In genomic region chr4:66482495-66483291, GRCm38 (mm10) we compare ENCODE assay signal across 8 mouse cellular contexts.
DNase-seq lines count a peak whose midpoint lies in the region; ATAC-seq and TF ChIP-seq lines count a peak whose summit lies in the region.

No protein-coding gene starts in this region.

- no peaks in the 10 kb centered on the region for H3K4me1 ChIP-seq in limb, embryonic 14.5 days (ENCODE audit: control insufficient read depth, insufficient read depth, low read length)
- peaks cover 6% of the 10 kb centered on the region; the same call in 1 of the 2 replicates for H3K4me1 ChIP-seq in limb, embryonic 10.5 days
- no peaks in the 10 kb centered on the region for H3K4me1 ChIP-seq in forebrain, postnatal 0 days (ENCODE audit: insufficient read depth)
- H3K4me1 ChIP-seq in heart, postnatal 0 days (ENCODE audit: control insufficient read depth, insufficient read depth), result no peaks in the 10 kb centered on the region
- H3K4me1 ChIP-seq in lung, adult 2 months (ENCODE audit: control insufficient read depth, insufficient read depth, low read length), result no peaks in the 10 kb centered on the region

- H3K9ac ChIP-seq in limb, embryonic 14.5 days (ENCODE audit: low read depth, low read length, severe bottlenecking), result no peak overlapping the region
- no peak overlapping the region for H3K9ac ChIP-seq in forebrain, postnatal 0 days
- no peak overlapping the region for H3K9ac ChIP-seq in heart, postnatal 0 days (replicated peaks; ENCODE audit: low read depth, low read length)

- no peak overlapping the region for H3K4me3 ChIP-seq in limb, embryonic 14.5 days (replicated peaks; ENCODE audit: low read length)
- no peak overlapping the region for H3K4me3 ChIP-seq in limb, embryonic 10.5 days
- no peak overlapping the region for H3K4me3 ChIP-seq in forebrain, postnatal 0 days (ENCODE audit: low read depth, low read length)
- H3K4me3 ChIP-seq in heart, postnatal 0 days (ENCODE audit: low read depth, low read length), result no peak overlapping the region
- no peak overlapping the region for H3K4me3 ChIP-seq in lung, adult 2 months (replicated peaks; ENCODE audit: extremely low read depth, low read depth, low read length)

- H3K4me2 ChIP-seq in limb, embryonic 14.5 days (replicated peaks; ENCODE audit: low read depth, low read length, severe bottlenecking), result no peak overlapping the region
- H3K4me2 ChIP-seq in forebrain, postnatal 0 days (ENCODE audit: low read depth), result no peak overlapping the region
- no peak overlapping the region for H3K4me2 ChIP-seq in heart, postnatal 0 days (ENCODE audit: low read depth, low read length)

- H3K27me3 ChIP-seq in limb, embryonic 14.5 days (ENCODE audit: control insufficient read depth, insufficient read depth, low read length), result no peaks in the 10 kb centered on the region
- no peaks in the 10 kb centered on the region for H3K27me3 ChIP-seq in limb, embryonic 10.5 days (ENCODE audit: low read depth, poor library complexity, severe bottlenecking)
- no peaks in the 10 kb centered on the region for H3K27me3 ChIP-seq in forebrain, postnatal 0 days (ENCODE audit: insufficient read depth, low read length)
- H3K27me3 ChIP-seq in heart, postnatal 0 days (ENCODE audit: control insufficient read depth, insufficient read depth, low read length), result no peaks in the 10 kb centered on the region

- 52% methylated on average over 2 of the region's 2 CpGs for WGBS in limb, embryonic 14.5 days
- WGBS in limb, embryonic 10.5 days, result 57% methylated on average over 2 of the region's 2 CpGs
- WGBS in forebrain, postnatal 0 days, result 21% methylated on average over 2 of the region's 2 CpGs
- 17% methylated on average over 2 of the region's 2 CpGs for WGBS in heart, postnatal 0 days
- 49% methylated on average over 2 of the region's 2 CpGs for WGBS in lung, adult 2 months

- TF ChIP-seq EP300 in heart, postnatal 0 days (IDR thresholded peaks at IDR 0.05; ENCODE audit: low read depth), result no peak

- H3K9me3 ChIP-seq in limb, embryonic 14.5 days (ENCODE audit: control insufficient read depth, low read length), result no peaks in the 10 kb centered on the region
- no peaks in the 10 kb centered on the region for H3K9me3 ChIP-seq in limb, embryonic 10.5 days (replicated peaks)
- H3K9me3 ChIP-seq in forebrain, postnatal 0 days (ENCODE audit: low read length), result no peaks in the 10 kb centered on the region
- H3K9me3 ChIP-seq in heart, postnatal 0 days (replicated peaks; ENCODE audit: control insufficient read depth, low read length), result no peaks in the 10 kb centered on the region

- H3K36me3 ChIP-seq in limb, embryonic 14.5 days (ENCODE audit: control insufficient read depth, insufficient read depth, low read length), result no peaks in the 10 kb centered on the region
- no peaks in the 10 kb centered on the region for H3K36me3 ChIP-seq in limb, embryonic 10.5 days
- H3K36me3 ChIP-seq in forebrain, postnatal 0 days (ENCODE audit: insufficient read depth), result no peaks in the 10 kb centered on the region
- H3K36me3 ChIP-seq in heart, postnatal 0 days (replicated peaks; ENCODE audit: control insufficient read depth, insufficient read depth, low read length), result no peaks in the 10 kb centered on the region

- peak; percentile 16 for DNase-seq in limb, embryonic 14.5 days (ENCODE audit: low spot score)
- no peak for DNase-seq in limb, embryonic 10.5 days (ENCODE audit: low spot score)
- peak; percentile 72 for DNase-seq in forebrain, postnatal 0 days
- peak; percentile 70 for DNase-seq in heart, postnatal 0 days (ENCODE audit: low spot score)
- DNase-seq in kidney, postnatal 25 days, result peak; percentile 42 to 44
- DNase-seq in lung, adult 2 months, result peak; percentile 2
- peak; percentile 52 for DNase-seq in right cerebral cortex, postnatal 25 days

- no peak for TF ChIP-seq CTCF in forebrain, postnatal 0 days (IDR thresholded peaks at IDR 0.05; ENCODE audit: low read depth)
- TF ChIP-seq CTCF in heart, postnatal 0 days (IDR thresholded peaks at IDR 0.05; ENCODE audit: low read depth), result no peak
- no peak for TF ChIP-seq CTCF in lung, adult 2 months (IDR thresholded peaks at IDR 0.05; ENCODE audit: insufficient read depth, low read length)

- ATAC-seq in limb, embryonic 14.5 days (ENCODE audit: low FRiP score, low read depth), result 0 out of 2 replicates have a peak, but pooled peaks have one; percentile 26
- ATAC-seq in forebrain, postnatal 0 days, result peak; percentile 95
- peak; percentile 87 for ATAC-seq in heart, postnatal 0 days (ENCODE audit: insufficient read depth, low read depth)
- ATAC-seq in megakaryocyte progenitor cell, adult 5-6 weeks (replicated peaks; ENCODE audit: poor library complexity), result no peak

- TF ChIP-seq POLR2A in limb, embryonic 14.5 days (IDR thresholded peaks at IDR 0.05; ENCODE audit: borderline replicate concordance, extremely low read depth, insufficient read depth, insufficient read length), result no peak
- no peak for TF ChIP-seq POLR2A in lung, adult 2 months (IDR thresholded peaks at IDR 0.05; ENCODE audit: borderline replicate concordance, extremely low read depth, low read depth, low read length)

- no peak overlapping the region for H3K27ac ChIP-seq in limb, embryonic 14.5 days (replicated peaks; ENCODE audit: low read depth, low read length)
- H3K27ac ChIP-seq in limb, embryonic 10.5 days, result no peak overlapping the region
- no peak overlapping the region for H3K27ac ChIP-seq in forebrain, postnatal 0 days (ENCODE audit: low read depth, low read length)
- peak overlapping the region; percentile 23; the same call in 1 of the 2 replicates for H3K27ac ChIP-seq in heart, postnatal 0 days (ENCODE audit: low read depth)
